Mouse (Mus musculus): ENCODE results near the gene Nrg4. TPM values are rescaled to one million over a fixed set of nuclear protein-coding genes. Genes with fewer than 3 reads are reported as not detected.
"Not testable (repeated sequence)": the region's sequence is repeated elsewhere in the genome, so short reads cannot be mapped to it uniquely, and the experiment has no call there.

Gene Nrg4
- polyA plus RNA-seq, 1 experiment from 2014 or later = 1.1 TPM

DNA sequence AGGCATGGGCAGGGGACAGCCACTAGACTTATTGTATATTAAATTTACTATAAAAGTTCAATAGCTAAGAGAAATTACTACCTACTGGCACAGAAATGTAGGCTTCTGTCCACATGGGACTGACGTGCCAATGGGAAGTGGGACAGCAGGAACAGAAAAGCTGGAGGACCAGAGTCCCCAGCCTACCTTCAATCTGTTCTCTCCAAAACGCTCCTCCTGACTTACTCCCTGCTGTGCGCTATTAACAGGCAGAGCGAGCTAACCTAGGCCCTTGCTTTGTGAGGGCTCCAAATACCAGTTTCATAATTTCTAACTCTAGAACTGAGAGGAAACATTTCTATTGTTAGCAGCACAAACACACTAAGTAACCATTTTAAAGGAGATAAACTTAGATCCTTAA, 52.7 kb downstream of the Nrg4 start:
- Histone ChIP-seq H3K9ac (no peak overlapping the region), H3K4me2 (no peak overlapping the region), H3K4me1 (no peaks in the 10 kb centered on the region), H3K27me3 (replicated peaks) (no peaks in the 10 kb centered on the region), H3K36me3 (no peaks in the 10 kb centered on the region), H3K4me3 (replicated peaks) (no peak overlapping the region), H3K27ac (no peak overlapping the region), H3K9me3 (no peaks in the 10 kb centered on the region)
- no peak for ATAC-seq (ENCODE audit: insufficient read depth, low FRiP score, low read depth)
- 75% methylated on average over 4 of the region's 4 CpGs for WGBS

GRCm38 (mm10) chr9:55271960-55272560, 54.6 kb downstream of the Nrg4 start:
- Histone ChIP-seq H3K9me3 (no peaks in the 10 kb centered on the region), H3K27ac (no peak overlapping the region), H3K4me2 (no peak overlapping the region), H3K9ac (no peak overlapping the region), H3K27me3 (replicated peaks) (no peaks in the 10 kb centered on the region), H3K4me3 (replicated peaks) (no peak overlapping the region), H3K36me3 (no peaks in the 10 kb centered on the region), H3K4me1 (no peaks in the 10 kb centered on the region)
- ATAC-seq (ENCODE audit: insufficient read depth, low FRiP score, low read depth) = no peak
- WGBS = 52% methylated on average over 5 of the region's 5 CpGs

- H3K4me2 ChIP-seq = no peak overlapping the region
- H3K36me3 ChIP-seq = no peaks in the 10 kb centered on the region
- no peak for ATAC-seq (ENCODE audit: insufficient read depth, low FRiP score, low read depth)
- H3K4me3 ChIP-seq (replicated peaks) = no peak overlapping the region
- H3K9ac ChIP-seq = no peak overlapping the region
- no peaks in the 10 kb centered on the region for H3K4me1 ChIP-seq
- WGBS = 60% methylated on average over 8 of the region's 8 CpGs
- H3K27me3 ChIP-seq (replicated peaks) = no peaks in the 10 kb centered on the region
- H3K27ac ChIP-seq = no peak overlapping the region
- no peaks in the 10 kb centered on the region for H3K9me3 ChIP-seq
Observed at GRCm38 (mm10) chr9:55264356-55265302, 62.0 kb downstream of the Nrg4 start.

GRCm38 (mm10) chr9:55259741-55260140, 66.9 kb downstream of the Nrg4 start:
- Histone ChIP-seq H3K4me1 (no peaks in the 10 kb centered on the region), H3K9me3 (no peaks in the 10 kb centered on the region), H3K4me2 (no peak overlapping the region), H3K27me3 (replicated peaks) (no peaks in the 10 kb centered on the region), H3K27ac (no peak overlapping the region), H3K36me3 (no peaks in the 10 kb centered on the region), H3K4me3 (replicated peaks) (no peak overlapping the region), H3K9ac (no peak overlapping the region)
- ATAC-seq (ENCODE audit: insufficient read depth, low FRiP score, low read depth) = no peak
- 68% methylated on average over 6 of the region's 6 CpGs for WGBS

DNA sequence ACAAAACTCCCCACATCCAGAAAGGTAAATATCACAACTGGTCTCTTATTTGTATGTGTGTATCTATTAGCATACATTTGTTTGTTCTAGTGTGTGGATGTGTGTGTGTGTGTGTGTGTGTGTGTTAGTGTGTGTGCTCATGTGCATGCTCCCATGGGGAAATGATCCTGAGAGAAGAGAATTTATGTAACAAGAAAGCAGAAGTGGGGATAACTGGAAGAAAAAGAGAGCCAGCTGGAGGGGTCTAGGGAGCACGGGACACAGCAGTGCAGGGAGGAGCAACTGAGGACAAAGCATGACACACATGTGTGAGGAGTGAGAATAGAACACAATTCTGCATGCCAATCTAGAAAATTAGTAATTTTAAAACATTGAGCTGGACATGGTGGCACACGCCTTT, 69.5 kb downstream of the Nrg4 start:
- 88% methylated on average over 2 of the region's 2 CpGs for WGBS
- no peaks in the 10 kb centered on the region for H3K9me3 ChIP-seq

DNA sequence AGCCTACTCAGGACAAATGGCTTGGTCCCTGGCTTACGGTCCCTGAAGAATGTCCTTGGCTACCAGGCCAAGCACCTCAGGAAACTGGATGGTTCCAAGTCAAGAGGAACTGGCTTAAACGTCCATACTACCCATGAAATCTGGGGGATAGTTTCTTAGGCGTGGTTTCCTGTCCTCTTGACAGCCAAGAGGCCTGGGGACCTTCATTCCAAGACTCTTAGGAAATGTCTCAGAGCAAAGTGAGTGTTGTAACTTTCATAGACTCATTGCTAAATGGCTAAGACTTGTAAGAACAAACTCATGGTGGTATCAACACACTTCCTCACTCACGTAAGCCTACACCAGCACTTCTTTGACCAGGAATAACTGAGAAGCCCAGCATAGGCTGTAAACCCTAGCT, 71.0 kb downstream of the Nrg4 start:
- no peak for ATAC-seq (ENCODE audit: insufficient read depth, low FRiP score, low read depth)
- H3K27ac ChIP-seq = no peak overlapping the region
- H3K9ac ChIP-seq = no peak overlapping the region
- H3K9me3 ChIP-seq = no peaks in the 10 kb centered on the region
- H3K36me3 ChIP-seq = no peaks in the 10 kb centered on the region
- H3K27me3 ChIP-seq (replicated peaks) = no peaks in the 10 kb centered on the region
- no peak overlapping the region for H3K4me3 ChIP-seq (replicated peaks)
- no peaks in the 10 kb centered on the region for H3K4me1 ChIP-seq
- no peak overlapping the region for H3K4me2 ChIP-seq
- 65% methylated on average over 4 of the region's 4 CpGs for WGBS

More for the DNA sequence above, 69.5 kb downstream of the Nrg4 start:
- H3K27ac ChIP-seq = no peak overlapping the region
- no peak for ATAC-seq (ENCODE audit: insufficient read depth, low FRiP score, low read depth)
- no peak overlapping the region for H3K4me2 ChIP-seq
- no peaks in the 10 kb centered on the region for H3K27me3 ChIP-seq (replicated peaks)
- no peaks in the 10 kb centered on the region for H3K36me3 ChIP-seq
- no peak overlapping the region for H3K9ac ChIP-seq
- H3K4me1 ChIP-seq = no peaks in the 10 kb centered on the region
- no peak overlapping the region for H3K4me3 ChIP-seq (replicated peaks)

GRCm38 (mm10) chr9:55255056-55255455, 71.6 kb downstream of the Nrg4 start:
- Histone ChIP-seq H3K4me1 (no peaks in the 10 kb centered on the region), H3K27me3 (replicated peaks) (no peaks in the 10 kb centered on the region), H3K36me3 (no peaks in the 10 kb centered on the region), H3K4me3 (replicated peaks) (no peak overlapping the region), H3K9ac (no peak overlapping the region), H3K9me3 (no peaks in the 10 kb centered on the region), H3K27ac (no peak overlapping the region), H3K4me2 (no peak overlapping the region)
- ATAC-seq (ENCODE audit: insufficient read depth, low FRiP score, low read depth) = no peak
- WGBS = 89% methylated on average over 5 of the region's 5 CpGs

DNA sequence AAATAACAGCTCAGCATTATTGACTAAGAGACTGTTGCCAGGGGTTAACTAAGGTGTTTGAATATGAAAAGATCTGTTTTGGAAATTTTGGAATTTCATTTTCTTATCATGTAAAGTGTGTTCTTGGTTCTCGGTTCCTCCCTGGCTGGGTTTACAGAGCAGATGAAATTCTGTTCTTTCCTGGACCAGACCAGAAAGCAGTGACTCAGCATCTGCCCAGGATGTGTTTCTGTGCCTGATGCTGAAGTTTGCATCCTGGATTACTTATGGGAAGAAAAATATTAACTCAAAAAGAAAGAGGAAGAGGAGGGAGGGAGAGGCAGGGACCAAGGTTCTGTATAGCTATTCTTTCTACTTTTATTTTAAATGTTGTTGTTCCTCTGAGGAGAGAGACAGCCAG, 72.8 kb downstream of the Nrg4 start:
- H3K27ac ChIP-seq = no peak overlapping the region
- no peak for ATAC-seq (ENCODE audit: insufficient read depth, low FRiP score, low read depth)

GRCm38 (mm10) chr9:55252097-55252496, 74.5 kb downstream of the Nrg4 start:
- not testable (repeated sequence) for H3K27ac ChIP-seq; ATAC-seq (ENCODE audit: insufficient read depth, low FRiP score, low read depth); H3K4me2 ChIP-seq; H3K27me3 ChIP-seq (replicated peaks); H3K4me1 ChIP-seq; H3K36me3 ChIP-seq; H3K9ac ChIP-seq; H3K9me3 ChIP-seq; H3K4me3 ChIP-seq (replicated peaks)
- 65% methylated on average over 2 of the region's 2 CpGs for WGBS

More for the DNA sequence above, 72.8 kb downstream of the Nrg4 start:
- H3K4me2 ChIP-seq = no peak overlapping the region
- H3K9ac ChIP-seq = no peak overlapping the region
- no peaks in the 10 kb centered on the region for H3K27me3 ChIP-seq (replicated peaks)
- no peaks in the 10 kb centered on the region for H3K9me3 ChIP-seq
- H3K4me1 ChIP-seq = no peaks in the 10 kb centered on the region
- 50% methylated on average over 1 of the region's 1 CpGs for WGBS
- H3K36me3 ChIP-seq = no peaks in the 10 kb centered on the region
- H3K4me3 ChIP-seq (replicated peaks) = no peak overlapping the region

DNA sequence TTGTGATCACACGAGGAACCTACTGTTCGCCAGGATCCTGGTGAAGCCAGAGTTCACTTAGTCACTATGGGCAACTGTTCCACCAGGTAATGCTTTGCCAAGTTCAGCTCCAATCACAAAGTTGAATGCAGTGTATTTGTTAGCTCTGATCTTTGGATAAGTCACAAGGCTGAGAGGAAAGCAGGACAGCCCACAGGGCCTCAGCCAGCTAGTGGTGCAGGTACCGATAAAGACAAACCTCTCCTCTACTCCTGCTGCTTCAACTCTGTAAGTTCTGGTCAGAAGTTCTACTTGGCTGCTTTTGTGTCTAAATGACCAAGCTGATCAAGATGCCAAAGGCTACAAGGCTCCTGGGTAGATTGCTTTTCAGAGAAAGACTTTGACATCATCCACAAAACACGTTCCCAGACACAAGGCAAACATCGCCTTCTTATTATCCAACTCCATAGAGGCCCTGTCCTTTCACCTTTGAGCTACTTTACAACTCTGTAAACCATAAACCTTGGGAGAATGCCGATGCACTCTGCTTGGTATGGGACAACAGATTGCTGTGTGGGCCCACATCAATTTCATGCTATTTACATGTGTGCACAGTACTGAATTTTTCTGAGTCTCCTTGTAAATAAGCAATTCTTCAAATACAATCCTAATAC, 75.9 kb downstream of the Nrg4 start:
- Histone ChIP-seq H3K4me3 (replicated peaks) (no peak overlapping the region), H3K27ac (no peak overlapping the region), H3K9me3 (no peaks in the 10 kb centered on the region), H3K27me3 (replicated peaks) (no peaks in the 10 kb centered on the region), H3K36me3 (no peaks in the 10 kb centered on the region), H3K4me1 (no peaks in the 10 kb centered on the region), H3K9ac (no peak overlapping the region), H3K4me2 (no peak overlapping the region)
- ATAC-seq (ENCODE audit: insufficient read depth, low FRiP score, low read depth) = no peak
- 76% methylated on average over 6 of the region's 6 CpGs for WGBS

GRCm38 (mm10) chr9:55248465-55248864, 78.2 kb downstream of the Nrg4 start:
- Histone ChIP-seq H3K4me1 (no peaks in the 10 kb centered on the region), H3K27me3 (replicated peaks) (no peaks in the 10 kb centered on the region), H3K4me2 (no peak overlapping the region), H3K27ac (no peak overlapping the region), H3K4me3 (replicated peaks) (no peak overlapping the region), H3K9me3 (no peaks in the 10 kb centered on the region), H3K36me3 (no peaks in the 10 kb centered on the region), H3K9ac (no peak overlapping the region)
- no peak for ATAC-seq (ENCODE audit: insufficient read depth, low FRiP score, low read depth)
- WGBS = 81% methylated on average over 4 of the region's 4 CpGs

- Histone ChIP-seq H3K4me3 (replicated peaks) (no peak overlapping the region), H3K27ac (no peak overlapping the region), H3K9me3 (no peaks in the 10 kb centered on the region), H3K4me2 (no peak overlapping the region), H3K36me3 (no peaks in the 10 kb centered on the region), H3K9ac (no peak overlapping the region), H3K4me1 (no peaks in the 10 kb centered on the region), H3K27me3 (replicated peaks) (no peaks in the 10 kb centered on the region)
- WGBS = 87% methylated on average over 4 of the region's 4 CpGs
- ATAC-seq (ENCODE audit: insufficient read depth, low FRiP score, low read depth) = no peak
Observed at GRCm38 (mm10) chr9:55246918-55247317, 79.7 kb downstream of the Nrg4 start.
